Mouse (Mus musculus): Measurements from ENCODE around the gene Magoh. TPM values are rescaled to one million over a fixed set of nuclear protein-coding genes. Genes with fewer than 3 reads are reported as not detected.

Gene Magoh
- polyA plus RNA-seq, 1 experiment from 2014 or later = 272 TPM

GRCm38 (mm10) chr4:107843687-107844086, 35.9 kb upstream of the Magoh start:
- Histone ChIP-seq H3K36me3 (ENCODE audit: control insufficient read depth, insufficient read depth, low read length) (no peaks in the 10 kb centered on the region), H3K9ac (ENCODE audit: low read length) (no peak overlapping the region; the same call in 1 of the 2 replicates), H3K4me1 (ENCODE audit: control insufficient read depth, insufficient read depth, low read length) (peaks cover 23% of the 10 kb centered on the region), H3K27ac (ENCODE audit: low read depth, low read length) (no peak overlapping the region), H3K4me2 (no peak overlapping the region), H3K27me3 (ENCODE audit: control insufficient read depth, insufficient read depth, low read length) (peaks cover 15% of the 10 kb centered on the region), H3K9me3 (ENCODE audit: control insufficient read depth, low read length) (no peaks in the 10 kb centered on the region), H3K4me3 (ENCODE audit: low read depth, low read length) (no peak overlapping the region)
- ATAC-seq (ENCODE audit: low FRiP score) (0 out of 2 replicates have a peak, but pooled peaks have one; percentile 10), DNase-seq (ENCODE audit: low spot score, missing footprints) (peak; percentile 89)
- 34% methylated on average over 8 of the region's 8 CpGs for WGBS

GRCm38 (mm10) chr4:107844971-107845370, 34.6 kb upstream of the Magoh start:
- Histone ChIP-seq H3K9me3 (ENCODE audit: control insufficient read depth, low read length) (no peaks in the 10 kb centered on the region), H3K27me3 (ENCODE audit: control insufficient read depth, insufficient read depth, low read length) (peaks cover 15% of the 10 kb centered on the region), H3K27ac (ENCODE audit: low read depth, low read length) (no peak overlapping the region), H3K4me1 (ENCODE audit: control insufficient read depth, insufficient read depth, low read length) (peaks cover 23% of the 10 kb centered on the region), H3K36me3 (ENCODE audit: control insufficient read depth, insufficient read depth, low read length) (no peaks in the 10 kb centered on the region; the same call in 1 of the 2 replicates), H3K4me3 (ENCODE audit: low read depth, low read length) (no peak overlapping the region), H3K9ac (ENCODE audit: low read length) (no peak overlapping the region), H3K4me2 (no peak overlapping the region)
- 5% methylated on average over 10 of the region's 10 CpGs for WGBS
- DNase-seq (ENCODE audit: low spot score, missing footprints) (peak; percentile 99), ATAC-seq (ENCODE audit: low FRiP score) (peak; percentile 12; the same call in 1 of the 2 replicates)

GRCm38 (mm10) chr4:107846795-107847194, 32.8 kb upstream of the Magoh start:
- WGBS = 53% methylated on average over 7 of the region's 7 CpGs
- Histone ChIP-seq H3K9me3 (ENCODE audit: control insufficient read depth, low read length) (no peaks in the 10 kb centered on the region), H3K36me3 (ENCODE audit: control insufficient read depth, insufficient read depth, low read length) (no peaks in the 10 kb centered on the region; the same call in none of the 2 replicates), H3K27me3 (ENCODE audit: control insufficient read depth, insufficient read depth, low read length) (peaks cover 15% of the 10 kb centered on the region), H3K4me1 (ENCODE audit: control insufficient read depth, insufficient read depth, low read length) (peaks cover 23% of the 10 kb centered on the region), H3K4me2 (no peak overlapping the region), H3K27ac (ENCODE audit: low read depth, low read length) (no peak overlapping the region), H3K4me3 (ENCODE audit: low read depth, low read length) (no peak overlapping the region), H3K9ac (ENCODE audit: low read length) (no peak overlapping the region)
- DNase-seq (ENCODE audit: low spot score, missing footprints) (peak; percentile 76), ATAC-seq (ENCODE audit: low FRiP score) (no peak)

- Histone ChIP-seq H3K27ac (ENCODE audit: low read depth, low read length) (no peak overlapping the region), H3K36me3 (ENCODE audit: control insufficient read depth, insufficient read depth, low read length) (no peaks in the 10 kb centered on the region; the same call in none of the 2 replicates), H3K9ac (ENCODE audit: low read length) (no peak overlapping the region), H3K4me1 (ENCODE audit: control insufficient read depth, insufficient read depth, low read length) (peaks cover 11% of the 10 kb centered on the region), H3K27me3 (ENCODE audit: control insufficient read depth, insufficient read depth, low read length) (peaks cover 15% of the 10 kb centered on the region), H3K4me3 (ENCODE audit: low read depth, low read length) (no peak overlapping the region), H3K9me3 (ENCODE audit: control insufficient read depth, low read length) (no peaks in the 10 kb centered on the region), H3K4me2 (no peak overlapping the region)
- 86% methylated on average over 5 of the region's 5 CpGs for WGBS
- DNase-seq (ENCODE audit: low spot score, missing footprints) (peak; percentile 54), ATAC-seq (ENCODE audit: low FRiP score) (no peak)
Measured at GRCm38 (mm10) chr4:107848546-107848945, 31.0 kb upstream of the Magoh start.

GRCm38 (mm10) chr4:107849621-107850020, 29.9 kb upstream of the Magoh start:
- no peak overlapping the region for H3K9ac ChIP-seq (ENCODE audit: low read length)
- H3K4me2 ChIP-seq = no peak overlapping the region
- WGBS = 88% methylated on average over 9 of the region's 9 CpGs
- H3K4me1 ChIP-seq (ENCODE audit: control insufficient read depth, insufficient read depth, low read length) = peaks cover 6% of the 10 kb centered on the region
- H3K4me3 ChIP-seq (ENCODE audit: low read depth, low read length) = no peak overlapping the region
- H3K9me3 ChIP-seq (ENCODE audit: control insufficient read depth, low read length) = no peaks in the 10 kb centered on the region
- H3K36me3 ChIP-seq (ENCODE audit: control insufficient read depth, insufficient read depth, low read length) = no peaks in the 10 kb centered on the region; the same call in none of the 2 replicates
- no peak overlapping the region for H3K27ac ChIP-seq (ENCODE audit: low read depth, low read length)
- DNase-seq (ENCODE audit: low spot score, missing footprints) (peak; percentile 53), ATAC-seq (ENCODE audit: low FRiP score) (no peak)
- peaks cover 15% of the 10 kb centered on the region for H3K27me3 ChIP-seq (ENCODE audit: control insufficient read depth, insufficient read depth, low read length)

GRCm38 (mm10) chr4:107850091-107850490, 29.5 kb upstream of the Magoh start:
- H3K4me1 ChIP-seq (ENCODE audit: control insufficient read depth, insufficient read depth, low read length) = peaks cover 6% of the 10 kb centered on the region
- no peak overlapping the region for H3K4me3 ChIP-seq (ENCODE audit: low read depth, low read length)
- H3K4me2 ChIP-seq = no peak overlapping the region
- H3K9ac ChIP-seq (ENCODE audit: low read length) = no peak overlapping the region
- DNase-seq (ENCODE audit: low spot score, missing footprints) (no peak), ATAC-seq (ENCODE audit: low FRiP score) (no peak)
- no peaks in the 10 kb centered on the region for H3K9me3 ChIP-seq (ENCODE audit: control insufficient read depth, low read length)
- H3K27ac ChIP-seq (ENCODE audit: low read depth, low read length) = no peak overlapping the region
- 85% methylated on average over 8 of the region's 8 CpGs for WGBS
- no peaks in the 10 kb centered on the region; the same call in none of the 2 replicates for H3K36me3 ChIP-seq (ENCODE audit: control insufficient read depth, insufficient read depth, low read length)
- H3K27me3 ChIP-seq (ENCODE audit: control insufficient read depth, insufficient read depth, low read length) = peaks cover 15% of the 10 kb centered on the region

GRCm38 (mm10) chr4:107853333-107853732, 26.2 kb upstream of the Magoh start:
- Histone ChIP-seq H3K27me3 (ENCODE audit: control insufficient read depth, insufficient read depth, low read length) (no peaks in the 10 kb centered on the region), H3K36me3 (ENCODE audit: control insufficient read depth, insufficient read depth, low read length) (peaks cover 6% of the 10 kb centered on the region), H3K4me3 (ENCODE audit: low read depth, low read length) (no peak overlapping the region), H3K9ac (ENCODE audit: low read length) (no peak overlapping the region), H3K4me1 (ENCODE audit: control insufficient read depth, insufficient read depth, low read length) (no peaks in the 10 kb centered on the region), H3K4me2 (no peak overlapping the region), H3K9me3 (ENCODE audit: control insufficient read depth, low read length) (no peaks in the 10 kb centered on the region), H3K27ac (ENCODE audit: low read depth, low read length) (no peak overlapping the region)
- ATAC-seq (ENCODE audit: low FRiP score) (no peak), DNase-seq (ENCODE audit: low spot score, missing footprints) (peak; percentile 59)
- 90% methylated on average over 8 of the region's 8 CpGs for WGBS

- no peaks in the 10 kb centered on the region for H3K9me3 ChIP-seq (ENCODE audit: control insufficient read depth, low read length)
- H3K27ac ChIP-seq (ENCODE audit: low read depth, low read length) = no peak overlapping the region
- peaks cover 9% of the 10 kb centered on the region for H3K36me3 ChIP-seq (ENCODE audit: control insufficient read depth, insufficient read depth, low read length)
- H3K4me1 ChIP-seq (ENCODE audit: control insufficient read depth, insufficient read depth, low read length) = no peaks in the 10 kb centered on the region
- no peak overlapping the region for H3K4me3 ChIP-seq (ENCODE audit: low read depth, low read length)
- no peaks in the 10 kb centered on the region for H3K27me3 ChIP-seq (ENCODE audit: control insufficient read depth, insufficient read depth, low read length)
- H3K4me2 ChIP-seq = no peak overlapping the region
- DNase-seq (ENCODE audit: low spot score, missing footprints) = peak; percentile 44
- no peak overlapping the region for H3K9ac ChIP-seq (ENCODE audit: low read length)
- 86% methylated on average over 7 of the region's 7 CpGs for WGBS
- ATAC-seq (ENCODE audit: low FRiP score) = no peak
Measured at GRCm38 (mm10) chr4:107853836-107854235, 25.7 kb upstream of the Magoh start.

- Histone ChIP-seq H3K4me3 (ENCODE audit: low read depth, low read length) (no peak overlapping the region), H3K36me3 (ENCODE audit: control insufficient read depth, insufficient read depth, low read length) (peaks cover 14% of the 10 kb centered on the region), H3K9me3 (ENCODE audit: control insufficient read depth, low read length) (no peaks in the 10 kb centered on the region), H3K9ac (ENCODE audit: low read length) (no peak overlapping the region), H3K4me1 (ENCODE audit: control insufficient read depth, insufficient read depth, low read length) (no peaks in the 10 kb centered on the region), H3K27me3 (ENCODE audit: control insufficient read depth, insufficient read depth, low read length) (no peaks in the 10 kb centered on the region), H3K27ac (ENCODE audit: low read depth, low read length) (no peak overlapping the region), H3K4me2 (no peak overlapping the region)
- ATAC-seq (ENCODE audit: low FRiP score) = no peak
- DNase-seq (ENCODE audit: low spot score, missing footprints) = peak; percentile 78
- 75% methylated on average over 11 of the region's 11 CpGs for WGBS
Measured at GRCm38 (mm10) chr4:107856958-107857686, 22.4 kb upstream of the Magoh start.
